Mouse (Mus musculus): Measurements from ENCODE around the gene Rbm34. TPM values are rescaled to one million over a fixed set of nuclear protein-coding genes. Genes with fewer than 3 reads are reported as not detected.

Rbm34 gene
- polyA plus RNA-seq, 1 experiment from 2014 or later = 26.4 TPM

DNA sequence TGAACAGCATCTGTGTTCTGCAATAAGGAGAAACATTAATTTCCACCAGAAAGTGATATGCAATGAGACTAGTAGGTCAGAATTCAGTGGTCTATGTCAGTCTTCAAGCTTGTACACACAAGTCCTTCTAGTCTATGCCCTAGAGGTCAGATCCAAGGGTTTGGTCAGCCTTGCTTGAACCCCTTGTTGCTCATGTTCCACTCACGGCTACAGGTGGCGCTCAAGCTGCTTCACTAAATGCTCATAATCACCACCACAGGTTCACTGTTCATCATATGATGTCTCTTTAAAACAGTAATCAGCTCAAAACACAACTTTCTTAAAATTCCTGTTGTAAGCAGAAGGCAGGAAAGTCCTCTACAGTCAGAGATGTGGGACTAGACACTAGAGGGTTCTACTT is 21.3 kb downstream of the Rbm34 start:
- no peak for ATAC-seq (ENCODE audit: low read depth)
- Histone ChIP-seq H3K4me1 (replicated peaks) (peaks cover 8% of the 10 kb centered on the region), H3K27me3 (no peaks in the 10 kb centered on the region), H3K4me3 (no peak overlapping the region), H3K9me3 (no peaks in the 10 kb centered on the region), H3K9ac (no peak overlapping the region), H3K36me3 (peaks cover 61% of the 10 kb centered on the region), H3K27ac (replicated peaks) (no peak overlapping the region), H3K4me2 (no peak overlapping the region)
- 90% methylated on average over 2 of the region's 2 CpGs for WGBS

DNA sequence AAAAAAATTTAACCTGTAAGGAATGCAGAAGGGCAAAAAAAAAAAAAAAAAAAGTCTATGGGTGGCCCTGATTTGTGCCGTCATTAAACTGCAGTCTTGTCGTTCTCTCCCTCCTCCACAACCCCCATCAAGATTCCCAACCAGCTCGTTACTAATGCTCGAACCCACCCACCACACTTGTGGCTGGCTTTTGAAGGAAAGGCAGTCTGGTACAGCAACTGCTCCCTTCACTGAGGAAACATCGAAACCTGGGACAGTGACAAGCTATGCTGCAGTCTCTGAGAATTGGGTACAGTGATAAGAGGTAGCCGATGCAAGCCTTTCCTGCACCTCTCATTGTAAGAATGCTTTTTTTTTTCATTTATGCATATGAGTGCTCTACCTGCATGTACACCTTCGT is 24.4 kb downstream of the Rbm34 start:
- Histone ChIP-seq H3K27me3 (no peaks in the 10 kb centered on the region), H3K4me1 (replicated peaks) (peaks cover 32% of the 10 kb centered on the region), H3K9ac (peak overlapping the region; percentile 92; the same call in 1 of the 2 replicates), H3K27ac (replicated peaks) (peak overlapping the region; percentile 86), H3K9me3 (no peaks in the 10 kb centered on the region), H3K36me3 (peaks cover 33% of the 10 kb centered on the region), H3K4me2 (peak overlapping the region; percentile 83), H3K4me3 (no peak overlapping the region)
- 76% methylated on average over 7 of the region's 7 CpGs for WGBS
- no peak for ATAC-seq (ENCODE audit: low read depth)

DNA sequence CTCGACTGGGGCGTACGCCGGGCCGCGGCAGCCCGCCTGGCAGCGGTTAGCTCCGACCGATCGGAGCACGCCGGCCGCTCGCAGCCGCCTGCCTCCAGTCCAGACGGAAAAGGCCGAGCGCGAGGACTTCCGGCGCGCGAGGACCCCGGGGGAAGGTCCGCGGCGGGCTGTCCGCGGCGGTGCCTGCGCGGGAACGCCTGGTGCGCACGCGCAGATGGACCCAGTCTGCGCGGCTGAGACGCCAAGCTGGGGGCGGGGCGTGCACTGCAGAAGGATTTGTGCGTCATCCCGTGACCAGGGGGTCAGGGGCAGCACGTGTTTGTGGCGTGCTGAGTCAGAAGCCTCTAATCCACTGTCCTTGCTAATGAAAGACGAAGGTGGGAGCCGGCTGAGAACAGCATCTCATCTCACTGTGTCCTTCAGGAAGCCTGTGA is 25.1 kb downstream of the Rbm34 start, which contains the start of gene Tomm20:
TSS of gene Tomm20 (minus strand) at position 115 of the 434 bp plus-strand sequence.
- Histone ChIP-seq H3K4me2 (peak within 1 kb of the TSS; percentile 83), H3K27ac (replicated peaks) (peak within 1 kb of the TSS; percentile 86), H3K9me3 (no peaks in the 10 kb centered on the region), H3K4me1 (replicated peaks) (peaks cover 32% of the 10 kb centered on the region), H3K9ac (peak within 1 kb of the TSS; percentile 92), H3K27me3 (no peaks in the 10 kb centered on the region), H3K4me3 (peak within 1 kb of the TSS; percentile 87), H3K36me3 (peaks cover 26% of the 10 kb centered on the region)
- peak; percentile 92 for ATAC-seq (ENCODE audit: low read depth)
- WGBS = under 1% methylated on average over 48 of the region's 48 CpGs

DNA sequence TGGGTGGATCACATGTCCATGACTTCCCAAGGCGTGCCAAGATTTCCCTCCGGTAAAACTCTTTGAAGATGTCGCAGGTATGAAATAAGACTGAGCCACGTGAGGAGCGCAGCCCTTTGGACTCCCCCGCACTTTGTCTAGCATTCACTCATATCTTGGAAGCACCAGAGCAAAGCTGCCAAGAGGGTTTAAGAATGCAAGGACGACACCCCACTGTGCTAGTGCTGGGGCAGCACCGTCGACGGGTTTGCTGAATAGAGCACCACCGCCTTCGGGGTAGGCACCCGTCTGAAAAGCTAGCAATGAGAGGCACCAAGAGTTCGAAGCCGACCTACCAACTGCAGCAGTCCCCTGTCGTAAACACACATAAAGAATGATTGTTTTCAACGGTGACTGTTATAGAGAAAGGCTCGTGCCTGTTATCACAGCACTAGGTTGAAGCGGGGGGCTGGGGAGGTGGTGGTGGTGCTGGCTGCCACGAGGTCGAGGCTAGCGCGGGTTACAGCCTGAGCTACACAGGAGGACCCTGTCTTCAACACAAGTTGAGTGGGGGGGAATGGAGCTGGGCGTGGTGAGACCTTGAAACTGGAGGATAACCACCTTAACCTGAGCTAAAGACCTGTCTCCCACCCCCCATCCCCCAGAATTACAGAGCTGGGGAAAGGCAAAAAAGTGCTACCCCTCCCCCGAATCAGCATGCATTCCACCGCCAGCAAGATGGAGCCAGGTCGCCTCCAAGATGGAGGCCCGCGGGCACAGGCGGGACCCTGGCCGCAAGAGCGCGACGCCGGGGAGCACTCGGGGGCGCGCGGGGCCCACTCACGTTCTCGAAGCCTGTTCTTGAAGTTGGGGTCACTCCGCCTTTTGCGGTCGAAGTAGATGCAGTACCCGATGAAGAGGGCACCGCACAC is 25.8 kb downstream of the Rbm34 start:
- Histone ChIP-seq H3K4me2 (peak overlapping the region; percentile 83), H3K9me3 (no peaks in the 10 kb centered on the region), H3K27ac (replicated peaks) (peak overlapping the region; percentile 86), H3K9ac (peak overlapping the region; percentile 92), H3K4me3 (peak overlapping the region; percentile 87), H3K36me3 (peaks cover 19% of the 10 kb centered on the region), H3K4me1 (replicated peaks) (peaks cover 32% of the 10 kb centered on the region), H3K27me3 (no peaks in the 10 kb centered on the region)
- WGBS = under 1% methylated on average over 46 of the region's 46 CpGs
- peak; percentile 79 for ATAC-seq (ENCODE audit: low read depth)

DNA sequence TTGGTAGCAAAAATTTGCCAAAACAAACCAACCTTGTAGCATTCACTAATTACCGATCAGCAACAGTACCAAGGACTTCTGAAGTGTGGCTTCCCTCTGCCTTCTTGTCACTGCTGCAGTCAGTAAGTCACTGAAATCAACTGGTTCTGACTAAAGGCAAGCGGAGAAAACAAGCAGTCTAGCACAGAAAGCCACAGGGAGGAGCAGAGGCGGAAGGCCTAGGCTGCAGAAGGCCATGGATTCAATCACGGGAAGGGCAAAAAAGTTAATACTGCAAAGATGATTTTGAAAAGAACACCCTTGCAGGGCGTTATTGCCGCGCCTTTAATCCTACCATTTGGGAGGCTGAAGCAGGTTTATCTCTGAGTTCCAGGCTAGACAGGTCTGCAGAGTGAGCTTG is 27.3 kb downstream of the Rbm34 start:
- peaks cover 32% of the 10 kb centered on the region for H3K4me1 ChIP-seq (replicated peaks)
- H3K27ac ChIP-seq (replicated peaks) = no peak overlapping the region
- H3K9ac ChIP-seq = no peak overlapping the region
- H3K36me3 ChIP-seq = peaks cover 21% of the 10 kb centered on the region
- 96% methylated on average over 7 of the region's 7 CpGs for WGBS
- H3K4me2 ChIP-seq = peak overlapping the region; percentile 83
- H3K27me3 ChIP-seq = no peaks in the 10 kb centered on the region
- H3K4me3 ChIP-seq = 0 out of 2 replicates have a peak overlapping the region, but pooled peaks have one; percentile 87
- no peak for ATAC-seq (ENCODE audit: low read depth)
- H3K9me3 ChIP-seq = no peaks in the 10 kb centered on the region

DNA sequence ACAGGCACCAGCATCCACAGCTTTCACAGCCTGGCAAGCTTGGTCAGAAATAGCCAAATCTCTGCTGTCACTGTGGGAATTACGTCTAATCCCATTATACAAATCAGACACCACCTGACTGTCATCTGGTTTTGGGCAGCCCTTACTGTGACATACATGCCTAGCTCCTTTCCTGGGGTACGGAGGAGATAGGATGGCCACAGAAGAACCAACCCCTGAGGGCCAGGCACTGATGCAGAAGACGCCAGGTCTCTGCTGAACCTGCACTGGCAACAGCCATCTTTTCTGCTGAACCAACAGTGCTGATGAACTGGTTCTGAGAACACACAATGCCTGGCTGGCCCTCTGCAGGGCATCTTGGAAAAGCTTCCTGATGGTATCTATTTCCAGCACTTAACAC is 33.5 kb downstream of the Rbm34 start:
- 96% methylated on average over 3 of the region's 3 CpGs for WGBS
- no peak overlapping the region for H3K4me3 ChIP-seq
- no peak overlapping the region for H3K27ac ChIP-seq (replicated peaks)
- H3K4me2 ChIP-seq = no peak overlapping the region
- no peak for ATAC-seq (ENCODE audit: low read depth)
- peaks cover 66% of the 10 kb centered on the region for H3K36me3 ChIP-seq
- no peak overlapping the region for H3K9ac ChIP-seq
- H3K4me1 ChIP-seq (replicated peaks) = peaks cover 7% of the 10 kb centered on the region; the same call in 1 of the 2 replicates
- H3K27me3 ChIP-seq = no peaks in the 10 kb centered on the region
- H3K9me3 ChIP-seq = no peaks in the 10 kb centered on the region

DNA sequence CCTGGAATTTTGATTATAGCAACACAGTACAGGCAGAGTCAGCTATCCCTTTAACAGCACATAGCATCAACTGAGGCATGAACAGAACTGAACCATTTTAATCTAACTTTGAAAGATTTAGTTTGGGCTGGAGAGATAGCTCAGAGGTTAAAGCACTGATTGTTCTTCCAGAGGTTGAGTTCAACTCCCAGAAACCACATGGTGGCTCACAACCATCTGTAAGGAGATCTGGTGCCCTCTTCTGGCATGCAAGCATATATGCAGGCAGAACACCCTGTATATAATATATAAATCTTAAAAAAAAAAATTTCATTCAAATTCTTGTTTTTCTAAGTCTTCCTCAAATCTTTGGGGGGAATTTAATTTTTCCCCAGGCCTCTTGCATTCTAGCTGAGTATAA is 34.9 kb downstream of the Rbm34 start:
- no peak for ATAC-seq (ENCODE audit: low read depth)
- H3K9me3 ChIP-seq = no peaks in the 10 kb centered on the region
- no peak overlapping the region for H3K9ac ChIP-seq
- no peaks in the 10 kb centered on the region for H3K27me3 ChIP-seq
- H3K4me1 ChIP-seq (replicated peaks) = no peaks in the 10 kb centered on the region
- no peak overlapping the region for H3K4me2 ChIP-seq
- H3K27ac ChIP-seq (replicated peaks) = no peak overlapping the region
- H3K36me3 ChIP-seq = peaks cover 77% of the 10 kb centered on the region
- H3K4me3 ChIP-seq = no peak overlapping the region

DNA sequence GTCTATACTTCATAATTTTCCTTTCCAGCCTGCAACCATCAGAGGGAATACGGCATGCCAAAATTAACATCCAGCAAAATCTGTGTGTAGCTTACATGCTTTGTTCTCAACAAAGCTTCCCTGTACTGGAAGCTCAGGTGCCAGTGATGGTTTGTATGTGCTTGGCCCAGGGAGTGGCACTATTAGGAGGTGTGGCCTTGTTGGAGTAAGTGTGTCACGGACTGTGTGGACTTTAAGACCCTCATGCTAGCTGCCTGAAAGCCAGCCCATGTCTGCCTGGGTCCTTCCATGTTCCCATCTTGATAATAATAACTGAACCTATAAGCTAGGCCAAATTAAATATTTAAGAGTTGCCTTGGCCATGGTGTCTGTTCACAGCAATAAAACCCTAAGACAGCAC is 35.5 kb downstream of the Rbm34 start:
- H3K36me3 ChIP-seq = peaks cover 81% of the 10 kb centered on the region
- no peak overlapping the region for H3K27ac ChIP-seq (replicated peaks)
- H3K4me1 ChIP-seq (replicated peaks) = no peaks in the 10 kb centered on the region
- no peak for ATAC-seq (ENCODE audit: low read depth)
- H3K9me3 ChIP-seq = no peaks in the 10 kb centered on the region
- H3K4me2 ChIP-seq = no peak overlapping the region
- H3K27me3 ChIP-seq = no peaks in the 10 kb centered on the region
- WGBS = 94% methylated on average over 2 of the region's 2 CpGs
- no peak overlapping the region for H3K4me3 ChIP-seq
- no peak overlapping the region for H3K9ac ChIP-seq

DNA sequence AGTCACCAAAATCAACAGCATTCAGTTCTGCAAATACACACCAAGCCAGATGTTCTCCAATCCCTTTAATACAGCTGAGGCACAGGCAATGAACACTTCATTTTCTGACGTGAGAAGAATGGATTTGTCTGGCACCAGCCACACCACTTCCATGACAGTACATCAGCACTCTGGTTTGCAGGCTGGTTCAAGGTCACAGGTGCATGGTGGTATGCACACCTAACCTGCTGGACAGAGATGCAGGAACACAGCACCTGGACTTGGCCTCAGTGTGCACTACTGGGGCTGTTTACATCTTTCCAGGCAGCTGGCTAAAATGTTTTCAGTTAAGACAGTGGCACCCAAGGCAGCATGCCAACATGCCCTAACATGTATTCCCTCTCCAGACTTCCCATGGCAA is 38.2 kb downstream of the Rbm34 start:
- H3K9me3 ChIP-seq = no peaks in the 10 kb centered on the region
- 86% methylated on average over 1 of the region's 1 CpGs for WGBS
- no peaks in the 10 kb centered on the region for H3K27me3 ChIP-seq
- H3K4me3 ChIP-seq = no peak overlapping the region
- no peak overlapping the region for H3K4me2 ChIP-seq
- no peak overlapping the region for H3K9ac ChIP-seq
- no peak overlapping the region for H3K27ac ChIP-seq (replicated peaks)
- H3K4me1 ChIP-seq (replicated peaks) = no peaks in the 10 kb centered on the region
- no peak for ATAC-seq (ENCODE audit: low read depth)
- peaks cover 76% of the 10 kb centered on the region for H3K36me3 ChIP-seq

DNA sequence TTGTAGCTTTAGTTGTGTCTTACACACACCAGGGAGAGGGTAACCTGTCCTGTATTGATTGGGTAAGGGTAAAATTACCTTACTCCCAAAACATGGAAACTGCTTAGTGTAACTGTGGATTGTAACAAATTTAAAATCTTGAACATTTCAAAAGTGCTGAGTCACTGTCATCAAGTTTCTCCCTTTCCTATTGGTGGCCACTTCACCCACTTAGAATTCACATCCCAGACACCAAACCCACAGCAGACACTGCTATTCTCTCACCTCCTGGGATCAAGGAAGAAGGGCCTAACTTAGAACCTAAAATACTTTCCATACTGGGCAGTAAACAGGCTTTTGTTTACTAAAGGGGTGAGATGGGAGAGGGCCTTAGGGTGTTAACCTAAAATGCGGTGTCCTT is 38.6 kb downstream of the Rbm34 start:
- Histone ChIP-seq H3K36me3 (peaks cover 72% of the 10 kb centered on the region), H3K27ac (replicated peaks) (no peak overlapping the region), H3K9ac (no peak overlapping the region), H3K9me3 (no peaks in the 10 kb centered on the region), H3K27me3 (no peaks in the 10 kb centered on the region), H3K4me3 (no peak overlapping the region), H3K4me1 (replicated peaks) (no peaks in the 10 kb centered on the region), H3K4me2 (no peak overlapping the region)
- 90% methylated on average over 1 of the region's 1 CpGs for WGBS
- ATAC-seq (ENCODE audit: low read depth) = no peak

DNA sequence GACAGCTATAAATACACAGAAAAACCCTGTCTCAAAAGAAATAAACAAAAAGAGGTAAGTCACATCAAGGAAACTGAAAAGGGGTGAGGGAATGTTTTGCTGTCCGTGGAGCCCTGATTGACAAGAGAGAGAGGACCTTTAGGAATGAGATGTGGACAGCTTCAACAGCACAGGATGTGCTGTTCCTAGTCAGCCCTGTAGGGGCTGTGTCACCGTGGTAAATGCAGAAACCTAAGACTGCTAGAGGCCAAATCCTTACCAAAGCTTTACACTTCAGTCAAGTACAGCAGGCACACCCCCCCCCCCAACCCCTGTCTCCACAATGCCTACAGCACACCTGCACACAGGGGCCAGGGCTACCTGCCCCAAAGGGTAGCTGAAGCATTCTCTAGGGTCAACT is 39.2 kb downstream of the Rbm34 start:
- no peak overlapping the region for H3K4me3 ChIP-seq
- peaks cover 67% of the 10 kb centered on the region for H3K36me3 ChIP-seq
- no peak for ATAC-seq (ENCODE audit: low read depth)
- H3K27me3 ChIP-seq = no peaks in the 10 kb centered on the region
- H3K27ac ChIP-seq (replicated peaks) = no peak overlapping the region
- no peak overlapping the region for H3K4me2 ChIP-seq
- 52% methylated on average over 2 of the region's 2 CpGs for WGBS
- no peaks in the 10 kb centered on the region for H3K4me1 ChIP-seq (replicated peaks)
- no peaks in the 10 kb centered on the region for H3K9me3 ChIP-seq
- H3K9ac ChIP-seq = no peak overlapping the region

DNA sequence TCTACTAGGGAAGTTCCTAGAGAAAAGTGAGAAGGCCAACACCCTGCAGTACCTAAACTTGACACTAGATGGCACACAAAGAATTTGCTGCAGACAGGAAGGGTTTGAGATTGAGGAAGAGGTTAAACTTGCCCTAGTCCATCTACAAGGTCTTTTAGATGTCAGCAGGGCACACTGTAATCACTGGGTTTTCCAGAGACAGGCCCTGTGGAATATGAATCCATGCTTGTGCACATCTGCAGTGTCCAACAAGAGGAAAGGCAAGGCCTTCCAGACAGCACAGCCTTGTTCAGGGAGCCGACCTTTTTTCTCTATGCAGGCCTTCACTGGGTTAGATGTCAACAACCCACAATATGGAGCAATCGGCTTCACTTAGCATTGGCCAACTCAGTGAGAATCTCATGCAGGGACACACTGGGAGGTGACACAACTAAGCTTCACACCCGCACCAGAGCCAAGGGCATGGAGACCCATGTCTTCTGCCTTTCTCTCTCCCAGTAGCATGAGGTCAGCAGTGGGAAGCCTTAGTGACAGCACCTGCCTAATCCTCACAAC is 41.2 kb downstream of the Rbm34 start:
- Histone ChIP-seq H3K36me3 (peaks cover 49% of the 10 kb centered on the region), H3K9me3 (no peaks in the 10 kb centered on the region), H3K9ac (no peak overlapping the region), H3K27ac (replicated peaks) (no peak overlapping the region), H3K4me2 (no peak overlapping the region), H3K27me3 (no peaks in the 10 kb centered on the region), H3K4me3 (no peak overlapping the region), H3K4me1 (replicated peaks) (no peaks in the 10 kb centered on the region)
- no peak; the same call in 1 of the 2 replicates for ATAC-seq (ENCODE audit: low read depth)
- WGBS = 79% methylated on average over 3 of the region's 3 CpGs

All from neural tube, embryonic 13.5 days (tissue).